Mouse (Mus musculus): ENCODE results near the gene Mapk10.

GRCm38 (mm10) chr5:103017637-103018036 lies 193.5 kb downstream of the Mapk10 start:
- no peak for TF ChIP-seq EP300 (IDR thresholded peaks at IDR 0.05; ENCODE audit: insufficient read depth, low read depth, low read length)
- TF ChIP-seq CTCF (IDR thresholded peaks at IDR 0.05; ENCODE audit: low read depth, low read length): no peak
- TF ChIP-seq POLR2A (IDR thresholded peaks at IDR 0.05; ENCODE audit: insufficient read depth, low read length): no peak
